Mouse (Mus musculus): ENCODE measurements at regions not wholly inside any gene's neighbourhood (a gene's known extent, or its start where the extent isn't known, plus 50 kb on each side); places are given as distances from the start of the nearest gene placed in this dataset.

GRCm38 (mm10) chr2:108165085-108165484, 874.6 kb downstream of the Kcna4 start:
- ATAC-seq (replicated peaks), result no peak
- H3K27ac ChIP-seq, result no peak overlapping the region
- no peaks in the 10 kb centered on the region for H3K36me3 ChIP-seq (replicated peaks)
- H3K9me3 ChIP-seq, result no peaks in the 10 kb centered on the region
- no peaks in the 10 kb centered on the region for H3K4me1 ChIP-seq
- H3K9ac ChIP-seq, result no peak overlapping the region
- WGBS, result 93% methylated on average over 1 of the region's 1 CpGs
- H3K27me3 ChIP-seq (replicated peaks), result no peaks in the 10 kb centered on the region
- no peak overlapping the region for H3K4me3 ChIP-seq
- H3K4me2 ChIP-seq, result no peak overlapping the region
